Mouse (Mus musculus) midbrain, embryonic 14.5 days (tissue): ENCODE results near the gene F10. TPM values are rescaled to one million over a fixed set of nuclear protein-coding genes. Genes with fewer than 3 reads are reported as not detected.

Experiments used
- ATAC-seq: fragments of 200-750 bp; cut with Nextera tagmentation; 2 replicates; pipeline ENCODE4 v1.8.0; 2017; ENCODE audit warnings: moderate number of reproducible peaks, moderate library complexity; ENCODE audit not compliant: low FRiP score, low TSS enrichment
- DNase-seq: peaks from one replicate; pipeline ENCODE4 v3.0.0-alpha.2; 2015
- H3K27ac ChIP-seq: fragments of 300-500 bp; sonication (generic); replicated peaks from 2 replicates; pipeline ENCODE4 v1.5.1; 2014; ENCODE audit warnings: mild to moderate bottlenecking, low read depth, low read length, moderate library complexity
- H3K27me3 ChIP-seq: fragments of 300-500 bp; sonication (generic); 2 replicates; pipeline ENCODE4 v1.6.1; 2014; ENCODE audit warnings: low read length, control low read depth, mixed read lengths; ENCODE audit not compliant: control insufficient read depth, insufficient read depth
- H3K36me3 ChIP-seq: fragments of 300-500 bp; sonication (generic); 2 replicates; pipeline ENCODE4 v1.6.1; 2014; ENCODE audit warnings: low read length, control low read depth; ENCODE audit not compliant: control insufficient read depth, insufficient read depth
- H3K4me1 ChIP-seq: fragments of 300-500 bp; sonication (generic); 2 replicates; pipeline ENCODE4 v1.6.1; 2014; ENCODE audit warnings: mild to moderate bottlenecking, antibody characterized with exemption, low read length, control low read depth; ENCODE audit not compliant: control insufficient read depth, insufficient read depth
- H3K4me2 ChIP-seq: fragments of 300-500 bp; sonication (generic); 2 replicates; pipeline ENCODE4 v1.6.1; 2014; ENCODE audit warnings: mild to moderate bottlenecking, low read length, moderate library complexity
- H3K4me3 ChIP-seq: fragments of 300-500 bp; sonication (generic); replicated peaks from 2 replicates; pipeline ENCODE4 v1.5.1; 2014; ENCODE audit warnings: low read depth, low read length
- H3K9ac ChIP-seq: fragments of 300-500 bp; sonication (generic); replicated peaks from 2 replicates; pipeline ENCODE4 v1.6.1; 2014; ENCODE audit warnings: mild to moderate bottlenecking, low read length, moderate library complexity
- H3K9me3 ChIP-seq: fragments of 300-500 bp; sonication (generic); 2 replicates; pipeline ENCODE4 v1.6.1; 2016; ENCODE audit warnings: low read length, control low read depth, mixed read lengths; ENCODE audit not compliant: control insufficient read depth
- WGBS: fragments of 180-500 bp; shearing (Covaris S2); extraction: QIAGEN DNeasy Blood & Tissue Kit; methylation state at CpG from one replicate; pipeline ENCODE4 v1.1.7; 2014; 5-methylcytosine and 5-hydroxymethylcytosine counted together
- polyA plus RNA-seq: library from polyadenylated mRNA; unstranded; fragments of >200 nt; fragmentation: Nextera tagmentation; extraction: Ambion mirVana; gene quantifications from 2 replicates; pipeline ENCODE4 v1.2.1, GENCODE M21; 2014

Gene F10
- polyA plus RNA-seq, 1 experiment from 2014 or later, result 0.29 TPM

GRCm38 (mm10) chr8:13007458-13007857 is 29.6 kb upstream of the F10 start:
- no peak overlapping the region for H3K27ac ChIP-seq
- H3K27me3 ChIP-seq, result no peaks in the 10 kb centered on the region
- H3K4me3 ChIP-seq, result no peak overlapping the region
- WGBS, result 91% methylated on average over 4 of the region's 4 CpGs
- DNase-seq (no peak), ATAC-seq (no peak)
- H3K9ac ChIP-seq, result no peak overlapping the region
- H3K4me2 ChIP-seq, result no peak overlapping the region
- no peaks in the 10 kb centered on the region for H3K9me3 ChIP-seq
- no peaks in the 10 kb centered on the region for H3K4me1 ChIP-seq
- H3K36me3 ChIP-seq, result peaks cover 100% of the 10 kb centered on the region

GRCm38 (mm10) chr8:13010313-13010712 is 26.8 kb upstream of the F10 start:
- Histone ChIP-seq H3K36me3 (peaks cover 100% of the 10 kb centered on the region), H3K4me3 (no peak overlapping the region), H3K9me3 (no peaks in the 10 kb centered on the region), H3K27ac (no peak overlapping the region), H3K4me1 (no peaks in the 10 kb centered on the region), H3K4me2 (no peak overlapping the region), H3K27me3 (no peaks in the 10 kb centered on the region), H3K9ac (no peak overlapping the region)
- DNase-seq (no peak), ATAC-seq (no peak)
- WGBS, result 71% methylated on average over 4 of the region's 4 CpGs

- Histone ChIP-seq H3K36me3 (peaks cover 70% of the 10 kb centered on the region), H3K27ac (no peak overlapping the region)
- ATAC-seq, result no peak
Observed at GRCm38 (mm10) chr8:13019560-13019959, 17.5 kb upstream of the F10 start.

DNA sequence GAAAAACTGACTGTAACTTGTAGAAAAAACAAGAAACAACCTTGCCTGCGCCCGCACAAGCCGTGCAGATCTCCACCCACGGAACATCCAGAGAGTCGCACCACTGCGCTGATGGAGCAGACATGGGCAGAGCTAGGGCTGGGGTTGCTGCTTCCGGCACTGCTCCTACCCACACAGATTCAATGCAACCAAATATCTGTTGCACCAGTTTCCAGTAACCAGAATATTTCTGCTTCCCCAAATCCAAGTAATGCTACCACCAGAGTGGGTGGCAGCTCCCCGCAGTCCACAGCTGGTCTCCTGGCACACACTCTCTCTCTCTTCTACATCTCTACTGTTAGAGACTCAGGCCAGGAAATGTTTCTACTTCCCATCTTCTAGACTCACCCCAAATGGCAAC is 15.3 kb upstream of the F10 start:
- no peak for ATAC-seq
- 95% methylated on average over 8 of the region's 8 CpGs for WGBS
- Histone ChIP-seq H3K27ac (no peak overlapping the region), H3K27me3 (no peaks in the 10 kb centered on the region), H3K4me3 (no peak overlapping the region), H3K36me3 (peaks cover 47% of the 10 kb centered on the region), H3K4me1 (no peaks in the 10 kb centered on the region), H3K9ac (no peak overlapping the region), H3K9me3 (no peaks in the 10 kb centered on the region), H3K4me2 (no peak overlapping the region)
- DNase-seq, result no peak

More at GRCm38 (mm10) chr8:13019560-13019959, 17.5 kb upstream of the F10 start:
- no peak overlapping the region for H3K9ac ChIP-seq
- WGBS, result 69% methylated on average over 4 of the region's 4 CpGs
- no peak overlapping the region for H3K4me2 ChIP-seq
- no peak for DNase-seq
- H3K4me1 ChIP-seq, result no peaks in the 10 kb centered on the region
- H3K4me3 ChIP-seq, result no peak overlapping the region
- H3K27me3 ChIP-seq, result no peaks in the 10 kb centered on the region
- H3K9me3 ChIP-seq, result no peaks in the 10 kb centered on the region

DNA sequence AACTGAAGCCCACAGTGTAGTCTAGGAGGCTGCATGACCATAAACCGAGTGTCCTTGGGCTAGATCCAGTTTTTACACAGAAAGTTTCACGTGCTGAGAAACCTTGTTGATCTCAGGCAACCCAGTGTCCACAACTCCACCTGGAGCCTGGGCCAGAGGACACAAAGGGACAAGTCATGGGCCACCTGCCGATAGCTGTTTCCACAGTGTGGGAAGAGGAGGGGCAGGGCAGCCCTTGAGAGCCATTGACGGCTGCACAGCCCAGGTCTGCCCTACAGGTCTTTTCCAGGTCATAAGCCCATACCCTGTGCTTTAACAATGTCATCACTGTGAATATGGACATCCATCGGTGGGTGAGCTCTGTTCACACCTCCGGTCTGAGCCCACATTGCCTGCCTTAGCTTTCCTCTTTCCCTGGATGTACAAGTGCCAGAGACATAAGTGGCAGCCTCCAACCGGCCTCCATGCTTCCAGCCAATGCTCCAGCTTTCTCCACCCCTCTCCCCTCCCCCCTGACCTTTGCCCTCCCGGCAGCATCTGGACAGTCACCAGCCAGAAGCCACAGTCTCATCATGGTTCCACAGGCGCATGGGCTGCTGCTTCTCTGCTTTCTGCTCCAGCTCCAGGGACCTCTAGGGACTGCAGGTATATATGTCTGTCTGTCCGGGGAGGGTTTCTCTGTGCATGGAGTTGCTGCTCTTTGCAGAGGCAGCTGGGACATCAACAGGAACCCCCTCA is 11.5 kb upstream of the F10 start, which contains the start of gene F7:
Gene F7 (plus strand): TSS at position 548 of the 738 bp plus-strand sequence.
- ATAC-seq (no peak), DNase-seq (no peak)
- peaks cover 10% of the 10 kb centered on the region for H3K36me3 ChIP-seq
- no peak within 1 kb of the TSS for H3K9ac ChIP-seq
- no peak within 1 kb of the TSS for H3K27ac ChIP-seq
- no peaks in the 10 kb centered on the region for H3K27me3 ChIP-seq
- H3K4me3 ChIP-seq, result no peak within 1 kb of the TSS
- no peak within 1 kb of the TSS for H3K4me2 ChIP-seq
- H3K4me1 ChIP-seq, result no peaks in the 10 kb centered on the region
- WGBS, result 68% methylated on average over 10 of the region's 10 CpGs
- H3K9me3 ChIP-seq, result no peaks in the 10 kb centered on the region

DNA sequence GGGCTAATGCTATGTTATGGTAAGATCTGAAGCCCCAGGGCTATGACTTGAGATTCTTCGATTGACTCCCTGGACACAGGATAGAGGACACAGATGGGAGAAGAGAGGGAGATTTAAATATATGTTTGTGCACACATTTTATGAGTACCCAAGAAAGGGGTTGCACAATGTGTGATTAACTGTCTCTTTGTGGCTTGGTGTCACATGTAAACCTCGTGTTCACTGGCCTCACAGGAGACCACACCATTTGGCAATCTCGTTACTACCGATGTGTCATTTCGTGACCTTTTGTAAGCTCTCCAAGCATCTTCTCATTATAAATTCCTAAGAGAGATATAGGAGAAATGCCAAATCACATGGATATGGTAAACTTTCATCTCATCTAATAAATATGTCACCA is 9.5 kb upstream of the F10 start:
- Histone ChIP-seq H3K27me3 (no peaks in the 10 kb centered on the region), H3K4me3 (no peak overlapping the region), H3K9me3 (no peaks in the 10 kb centered on the region), H3K4me1 (no peaks in the 10 kb centered on the region), H3K36me3 (no peaks in the 10 kb centered on the region), H3K27ac (no peak overlapping the region), H3K9ac (no peak overlapping the region), H3K4me2 (no peak overlapping the region)
- 87% methylated on average over 5 of the region's 5 CpGs for WGBS
- ATAC-seq (no peak), DNase-seq (no peak)

GRCm38 (mm10) chr8:13028482-13028881 is 8.6 kb upstream of the F10 start:
- Histone ChIP-seq H3K4me2 (no peak overlapping the region), H3K27ac (no peak overlapping the region), H3K9me3 (no peaks in the 10 kb centered on the region), H3K4me3 (no peak overlapping the region), H3K36me3 (no peaks in the 10 kb centered on the region), H3K4me1 (no peaks in the 10 kb centered on the region), H3K9ac (no peak overlapping the region), H3K27me3 (no peaks in the 10 kb centered on the region)
- WGBS, result 82% methylated on average over 5 of the region's 5 CpGs
- ATAC-seq (no peak), DNase-seq (no peak)

GRCm38 (mm10) chr8:13036346-13036812 is 729 bp upstream of the F10 start:
- no peak overlapping the region for H3K27ac ChIP-seq
- H3K36me3 ChIP-seq, result no peaks in the 10 kb centered on the region
- H3K9ac ChIP-seq, result no peak overlapping the region
- WGBS, result 92% methylated on average over 10 of the region's 10 CpGs
- H3K4me3 ChIP-seq, result no peak overlapping the region
- no peaks in the 10 kb centered on the region for H3K9me3 ChIP-seq
- DNase-seq, result no peak
- ATAC-seq, result no peak
- H3K4me1 ChIP-seq, result peaks cover 2% of the 10 kb centered on the region; the same call in 1 of the 2 replicates
- H3K4me2 ChIP-seq, result no peak overlapping the region
- H3K27me3 ChIP-seq, result no peaks in the 10 kb centered on the region

- no peak for DNase-seq
- 0 out of 2 replicates have a peak overlapping the region, but pooled peaks have one; percentile 2 for H3K9ac ChIP-seq
- no peaks in the 10 kb centered on the region for H3K36me3 ChIP-seq
- H3K9me3 ChIP-seq, result no peaks in the 10 kb centered on the region
- ATAC-seq, result no peak
- no peak overlapping the region for H3K27ac ChIP-seq
- H3K4me1 ChIP-seq, result peaks cover 2% of the 10 kb centered on the region; the same call in 1 of the 2 replicates
- H3K4me2 ChIP-seq, result no peak overlapping the region
- H3K4me3 ChIP-seq, result no peak overlapping the region
- 36% methylated on average over 5 of the region's 5 CpGs for WGBS
- H3K27me3 ChIP-seq, result no peaks in the 10 kb centered on the region
Observed at GRCm38 (mm10) chr8:13037569-13037968, 461 bp downstream of the F10 start.
